Mouse (Mus musculus) lung, adult 2 months (tissue): ENCODE measurements around the gene Hao2. TPM values are rescaled to one million over a fixed set of nuclear protein-coding genes. Genes with fewer than 3 reads are reported as not detected.

Source experiments
- DNase-seq: peaks from one replicate; pipeline ENCODE4 v3.0.0; 2022
- H3K4me1 ChIP-seq: fragments of 200-500 bp; 2 replicates; pipeline ENCODE4 v1.6.1; 2011; ENCODE audit warnings: low read length; ENCODE audit not compliant: control insufficient read depth, insufficient read depth
- H3K4me3 ChIP-seq: fragments of 200-500 bp; replicated peaks from 2 replicates; pipeline ENCODE3; 2011; ENCODE audit warnings: low read depth, mild to moderate bottlenecking, control low read depth, low read length; ENCODE audit errors: extremely low read depth
- CTCF ChIP-seq: fragments of 200-500 bp; IDR thresholded peaks from 2 replicates; pipeline ENCODE4 v1.5.1; 2011; ENCODE audit warnings: mild to moderate bottlenecking, low read length, control low read depth; ENCODE audit not compliant: insufficient read depth
- POLR2A ChIP-seq: fragments of 200-500 bp; IDR thresholded peaks from 2 replicates; pipeline ENCODE4 v1.6.1; 2011; ENCODE audit warnings: low read depth, mild to moderate bottlenecking, control low read depth, low read length, borderline replicate concordance; ENCODE audit errors: extremely low read depth
- WGBS: fragments of 180-500 bp; shearing (Covaris S2); methylation state at CpG from one replicate; pipeline ENCODE4 v1.1.7; 2018; 5-methylcytosine and 5-hydroxymethylcytosine counted together
- polyA plus RNA-seq: library from polyadenylated mRNA; depleted of rRNA; stranded (reverse); fragments of >200 nt; gene quantifications from 2 replicates; pipeline ENCODE4 v1.2.3, GENCODE M21; 2012; rRNA removed

The Hao2 gene
- polyA plus RNA-seq: 0.65 TPM in 1 of 2 replicates, not detected in the other

- WGBS: 60% methylated on average over 3 of the region's 3 CpGs
- H3K4me1 ChIP-seq: no peaks in the 10 kb centered on the region
- DNase-seq: no peak
- no peak within 1 kb of the TSS for H3K4me3 ChIP-seq
- no peak for TF ChIP-seq POLR2A
- no peak for TF ChIP-seq CTCF
These were observed at the start of gene Hao2 for GRCm38 (mm10) chr3:98893057-98893772. TSS of gene Hao2 (minus strand) at chr3:98893239.

- Histone ChIP-seq H3K4me1 (no peaks in the 10 kb centered on the region), H3K4me3 (no peak overlapping the region)
- no peak for TF ChIP-seq POLR2A
- TF ChIP-seq CTCF: no peak
- 32% methylated on average over 10 of the region's 10 CpGs for WGBS
- DNase-seq: no peak
These were observed 48.6 kb upstream of the Hao2 start for GRCm38 (mm10) chr3:98941601-98942000.

- no peaks in the 10 kb centered on the region for H3K4me1 ChIP-seq
- no peak overlapping the region for H3K4me3 ChIP-seq
- TF ChIP-seq POLR2A (no peak), CTCF (no peak)
- WGBS: 7% methylated on average over 24 of the region's 24 CpGs
- no peak for DNase-seq
These were observed 48.1 kb upstream of the Hao2 start for GRCm38 (mm10) chr3:98941066-98941551.

- 69% methylated on average over 4 of the region's 4 CpGs for WGBS
- Histone ChIP-seq H3K4me3 (no peak overlapping the region), H3K4me1 (no peaks in the 10 kb centered on the region)
- no peak for DNase-seq
- TF ChIP-seq CTCF: no peak
- no peak for TF ChIP-seq POLR2A
These were observed 47.2 kb upstream of the Hao2 start for GRCm38 (mm10) chr3:98940225-98940624.

GRCm38 (mm10) chr3:98936446-98936845 is 43.4 kb upstream of the Hao2 start:
- TF ChIP-seq CTCF: no peak
- no peak for TF ChIP-seq POLR2A
- no peaks in the 10 kb centered on the region for H3K4me1 ChIP-seq
- no peak for DNase-seq
- WGBS: 84% methylated on average over 3 of the region's 3 CpGs
- H3K4me3 ChIP-seq: no peak overlapping the region

GRCm38 (mm10) chr3:98934601-98935000 is 41.6 kb upstream of the Hao2 start:
- no peak for TF ChIP-seq POLR2A
- TF ChIP-seq CTCF: no peak
- no peak for DNase-seq
- 79% methylated on average over 7 of the region's 7 CpGs for WGBS
- Histone ChIP-seq H3K4me3 (no peak overlapping the region), H3K4me1 (no peaks in the 10 kb centered on the region)

- 83% methylated on average over 1 of the region's 1 CpGs for WGBS
- no peak for TF ChIP-seq CTCF
- no peak for TF ChIP-seq POLR2A
- H3K4me1 ChIP-seq: no peaks in the 10 kb centered on the region
- no peak for DNase-seq
- no peak overlapping the region for H3K4me3 ChIP-seq
These were observed 41.0 kb upstream of the Hao2 start for GRCm38 (mm10) chr3:98934041-98934440.

- no peak for TF ChIP-seq POLR2A
- no peak for TF ChIP-seq CTCF
- Histone ChIP-seq H3K4me3 (no peak overlapping the region), H3K4me1 (no peaks in the 10 kb centered on the region)
- DNase-seq: no peak
These were observed 39.4 kb upstream of the Hao2 start for GRCm38 (mm10) chr3:98932421-98932820.

GRCm38 (mm10) chr3:98931836-98932235 is 38.8 kb upstream of the Hao2 start:
- Histone ChIP-seq H3K4me1 (no peaks in the 10 kb centered on the region), H3K4me3 (no peak overlapping the region)
- DNase-seq: no peak
- TF ChIP-seq POLR2A (no peak), CTCF (no peak)
- 20% methylated on average over 1 of the region's 1 CpGs for WGBS

GRCm38 (mm10) chr3:98920417-98920816 is 27.4 kb upstream of the Hao2 start:
- Histone ChIP-seq H3K4me1 (no peaks in the 10 kb centered on the region), H3K4me3 (no peak overlapping the region)
- TF ChIP-seq POLR2A: no peak
- no peak for TF ChIP-seq CTCF
- 78% methylated on average over 3 of the region's 3 CpGs for WGBS
- DNase-seq: no peak

- H3K4me3 ChIP-seq: no peak overlapping the region
- DNase-seq: no peak
- no peak for TF ChIP-seq CTCF
- H3K4me1 ChIP-seq: no peaks in the 10 kb centered on the region
- WGBS: no CpG with 5 or more reads among the region's 1 CpGs
These were observed 24.2 kb upstream of the Hao2 start for GRCm38 (mm10) chr3:98917260-98917659.
